Mouse (Mus musculus) G1E (cell line): ENCODE data around the gene Serpinb9c. TPM values are rescaled to one million over a fixed set of nuclear protein-coding genes. Genes with fewer than 3 reads are reported as not detected.

Source experiments
- ATAC-seq: 2 replicates; pipeline ENCODE4 v1.8.0; 2016; ENCODE audit warnings: mild to moderate bottlenecking; ENCODE audit not compliant: insufficient number of reproducible peaks, poor library complexity, low FRiP score, severe bottlenecking; ENCODE audit errors: extremely low read depth
- DNase-seq: peaks from one replicate; pipeline ENCODE4 v3.0.0; 2012; ENCODE audit warnings: low spot score
- H3K27me3 ChIP-seq: 2 replicates; pipeline ENCODE4 v1.6.1; 2012; ENCODE audit warnings: mild to moderate bottlenecking, low read length, inconsistent platforms; ENCODE audit not compliant: insufficient read depth
- H3K36me3 ChIP-seq: replicated peaks from 2 replicates; pipeline ENCODE3; 2012; ENCODE audit warnings: mild to moderate bottlenecking, inconsistent platforms
- H3K4me1 ChIP-seq: 2 replicates; pipeline ENCODE4 v1.6.1; 2012; ENCODE audit warnings: low read depth, low read length, inconsistent platforms, mixed read lengths; ENCODE audit not compliant: insufficient read depth
- H3K4me3 ChIP-seq: 2 replicates; pipeline ENCODE4 v1.5.1; 2012; ENCODE audit warnings: low read depth, mild to moderate bottlenecking, inconsistent platforms, low read length, moderate library complexity, mixed read lengths
- H3K9me3 ChIP-seq: replicated peaks from 2 replicates; pipeline ENCODE4 v1.6.1; 2012; ENCODE audit warnings: inconsistent platforms
- CTCF ChIP-seq: IDR thresholded peaks from 2 replicates; pipeline ENCODE4 v1.5.1; 2012; ENCODE audit warnings: low read depth, low read length, inconsistent platforms, mixed read lengths
- GATA1 ChIP-seq: IDR thresholded peaks from 2 replicates; pipeline ENCODE4 v1.6.1; 2012; ENCODE audit warnings: borderline replicate concordance, low read length, inconsistent platforms, mixed read lengths
- GATA2 ChIP-seq: IDR thresholded peaks from 2 replicates; pipeline ENCODE4 v1.6.1; 2012; ENCODE audit warnings: low read depth, low read length, inconsistent platforms, borderline replicate concordance
- POLR2AphosphoS5 ChIP-seq: IDR thresholded peaks from 2 replicates; pipeline ENCODE4 v1.6.1; 2012; ENCODE audit warnings: low read depth, low read length, inconsistent platforms; ENCODE audit not compliant: insufficient replicate concordance
- TAL1 ChIP-seq: conservative IDR thresholded peaks from 2 replicates; pipeline ENCODE4 v1.6.1; 2012; ENCODE audit warnings: low read depth, low read length, inconsistent platforms, mixed read lengths
- polyA plus RNA-seq: library from polyadenylated mRNA; stranded (reverse); fragments of >175 nt; gene quantifications from 2 replicates; pipeline ENCODE4 v1.2.3, GENCODE M21; 2012
- total RNA-seq, 2 experiments: library from RNA; stranded (forward) in 1 of 2; stranded (reverse) in 1 of 2; fragments of 200-1000 nt in 1 of 2; fragments of >200 nt in 1 of 2; fragmentation: Nextera tagmentation in 1 of 2; gene quantifications; 2 replicates each; pipeline ENCODE4 v1.2.3; 2014 to 2017

Serpinb9c gene
- total and polyA plus RNA-seq, 3 experiments = 0.12 to 5.9 (median 4.5) TPM

- Histone ChIP-seq H3K4me3 (no peak overlapping the region), H3K36me3 (no peaks in the 10 kb centered on the region), H3K4me1 (no peaks in the 10 kb centered on the region), H3K27me3 (peaks cover 3% of the 10 kb centered on the region), H3K9me3 (no peaks in the 10 kb centered on the region)
- TF ChIP-seq POLR2AphosphoS5 (no peak), GATA2 (no peak), GATA1 (no peak), CTCF (no peak), TAL1 (no peak)
- DNase-seq (no peak), ATAC-seq (no peak)
Observed at GRCm38 (mm10) chr13:33105626-33106025, 53.9 kb downstream of the Serpinb9c start.

Other genes starting within 250 kb of the Serpinb9c start
- gene Serpinb6b, start 194.5 kb downstream of the Serpinb9c start, total RNA-seq (2014; fragmentation: Nextera tagmentation) = not detected in 2 replicates
- gene Serpinb6b, start 194.5 kb downstream of the Serpinb9c start, total RNA-seq (2017) = 0.05 TPM in 1 of 2 replicates, not detected in the other
- not detected in 2 replicates for gene Serpinb6b, start 194.5 kb downstream of the Serpinb9c start, polyA plus RNA-seq
- 2.6 and 3.4 TPM in 2 replicates for gene Serpinb9, start 156.5 kb downstream of the Serpinb9c start, total RNA-seq (2014; fragmentation: Nextera tagmentation)
- 2.4 and 3.0 TPM in 2 replicates for gene Serpinb9, start 156.5 kb downstream of the Serpinb9c start, total RNA-seq (2017)
- gene Serpinb9, start 156.5 kb downstream of the Serpinb9c start, polyA plus RNA-seq = 0.11 and 0.15 TPM in 2 replicates
- gene Serpinb9b, start 132.3 kb downstream of the Serpinb9c start, total RNA-seq (2014; fragmentation: Nextera tagmentation) = not detected in 2 replicates
- 0.05 TPM in 1 of 2 replicates, not detected in the other for gene Serpinb9b, start 132.3 kb downstream of the Serpinb9c start, total RNA-seq (2017)
- gene Serpinb9b, start 132.3 kb downstream of the Serpinb9c start, polyA plus RNA-seq = not detected in 2 replicates
- not detected in 2 replicates for gene Serpinb1b, start 81.2 kb downstream of the Serpinb9c start, total RNA-seq (2014; fragmentation: Nextera tagmentation)
- gene Serpinb1b, start 81.2 kb downstream of the Serpinb9c start, total RNA-seq (2017) = not detected in 2 replicates
- not detected in 2 replicates for gene Serpinb1b, start 81.2 kb downstream of the Serpinb9c start, polyA plus RNA-seq
- gene Serpinb9d, start 33.2 kb upstream of the Serpinb9c start, total RNA-seq (2014; fragmentation: Nextera tagmentation) = not detected in 2 replicates
- not detected in 2 replicates for gene Serpinb9d, start 33.2 kb upstream of the Serpinb9c start, total RNA-seq (2017)
- not detected in 2 replicates for gene Serpinb9d, start 33.2 kb upstream of the Serpinb9c start, polyA plus RNA-seq
- gene Serpinb9e, start 89.9 kb upstream of the Serpinb9c start, total RNA-seq (2014; fragmentation: Nextera tagmentation) = not detected in 2 replicates
- gene Serpinb9e, start 89.9 kb upstream of the Serpinb9c start, total RNA-seq (2017) = 0.11 TPM in 1 of 2 replicates, not detected in the other
- gene Serpinb9e, start 89.9 kb upstream of the Serpinb9c start, polyA plus RNA-seq = not detected in 2 replicates
- not detected in 2 replicates for gene Serpinb9f, start 164.3 kb upstream of the Serpinb9c start, total RNA-seq (2014; fragmentation: Nextera tagmentation)
- 0.12 TPM in 1 of 2 replicates, not detected in the other for gene Serpinb9f, start 164.3 kb upstream of the Serpinb9c start, total RNA-seq (2017)
- gene Serpinb9f, start 164.3 kb upstream of the Serpinb9c start, polyA plus RNA-seq = not detected in 2 replicates
- gene Gm11397, start 236.0 kb upstream of the Serpinb9c start, total RNA-seq (2014; fragmentation: Nextera tagmentation) = 0.92 and 2.0 TPM in 2 replicates
- gene Gm11397, start 236.0 kb upstream of the Serpinb9c start, total RNA-seq (2017) = 0.12 and 0.27 TPM in 2 replicates
- gene Gm11397, start 236.0 kb upstream of the Serpinb9c start, polyA plus RNA-seq = not detected in 2 replicates